Mouse (Mus musculus): ENCODE measurements around the gene Rab38. TPM values are rescaled to one million over a fixed set of nuclear protein-coding genes. Genes with fewer than 3 reads are reported as not detected.

The Rab38 gene
- total RNA-seq (2014; rRNA removed) (0.62 and 0.92 TPM in 2 replicates), polyA plus RNA-seq (2015; fragmentation: Nextera tagmentation; extraction: Ambion mirVana) (0.64 and 1.0 TPM in 2 replicates)

GRCm38 (mm10) chr7:88429786-88430691 lies at the start of gene Rab38:
TSS of gene Rab38 (plus strand) at chr7:88430273.
- 3% methylated on average over 35 of the region's 35 CpGs for WGBS
- no peaks in the 10 kb centered on the region for H3K27me3 ChIP-seq (ENCODE audit: insufficient read depth, low read length)
- ATAC-seq, result peak; percentile 91
- peak within 1 kb of the TSS; percentile 36 for H3K9ac ChIP-seq
- TF ChIP-seq CTCF (IDR thresholded peaks at IDR 0.05; ENCODE audit: low read depth), result no peak
- H3K36me3 ChIP-seq (ENCODE audit: insufficient read depth), result no peaks in the 10 kb centered on the region
- no peaks in the 10 kb centered on the region for H3K4me1 ChIP-seq (ENCODE audit: insufficient read depth)
- peak within 1 kb of the TSS; percentile 93 for H3K4me2 ChIP-seq (ENCODE audit: low read depth)
- H3K9me3 ChIP-seq (ENCODE audit: low read length), result no peaks in the 10 kb centered on the region
- peak within 1 kb of the TSS; percentile 47 for H3K4me3 ChIP-seq (ENCODE audit: low read depth, low read length)
- H3K27ac ChIP-seq (ENCODE audit: low read depth, low read length), result no peak within 1 kb of the TSS
- peak; percentile 37 for DNase-seq

GRCm38 (mm10) chr7:88394568-88394967 lies 35.5 kb upstream of the Rab38 start:
- no peak for TF ChIP-seq CTCF (IDR thresholded peaks at IDR 0.05; ENCODE audit: low read depth)
- no peak for ATAC-seq
- Histone ChIP-seq H3K27me3 (ENCODE audit: insufficient read depth, low read length) (no peaks in the 10 kb centered on the region), H3K4me2 (ENCODE audit: low read depth) (no peak overlapping the region), H3K9me3 (ENCODE audit: low read length) (no peaks in the 10 kb centered on the region), H3K27ac (ENCODE audit: low read depth, low read length) (no peak overlapping the region), H3K36me3 (ENCODE audit: insufficient read depth) (no peaks in the 10 kb centered on the region), H3K9ac (no peak overlapping the region), H3K4me3 (ENCODE audit: low read depth, low read length) (no peak overlapping the region), H3K4me1 (ENCODE audit: insufficient read depth) (no peaks in the 10 kb centered on the region)
- no peak for DNase-seq
- 57% methylated on average over 1 of the region's 1 CpGs for WGBS

DNA sequence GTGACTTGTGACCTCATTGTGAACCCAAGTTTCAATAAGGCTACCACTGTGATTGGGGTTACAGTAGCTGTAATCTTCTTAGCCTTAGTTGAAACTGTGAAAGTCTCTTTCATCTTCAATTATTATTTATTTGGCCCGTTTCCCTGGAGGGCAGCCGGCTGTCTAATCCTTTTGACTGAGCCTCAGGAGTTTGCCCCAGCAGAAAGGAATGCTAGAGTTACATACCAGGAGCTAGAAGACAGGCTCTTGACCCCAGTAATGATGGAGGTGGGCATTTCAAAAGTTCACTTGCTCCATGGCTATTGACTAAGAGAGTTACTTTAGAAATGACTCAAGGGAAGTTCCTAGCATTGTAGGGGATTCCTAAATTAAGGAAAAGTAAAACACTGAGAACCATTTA lies 34.3 kb upstream of the Rab38 start:
- TF ChIP-seq CTCF (IDR thresholded peaks at IDR 0.05; ENCODE audit: low read depth), result no peak
- H3K9ac ChIP-seq, result no peak overlapping the region
- ATAC-seq (no peak), DNase-seq (no peak)
- H3K27me3 ChIP-seq (ENCODE audit: insufficient read depth, low read length), result no peaks in the 10 kb centered on the region
- no peak overlapping the region for H3K4me3 ChIP-seq (ENCODE audit: low read depth, low read length)
- H3K4me1 ChIP-seq (ENCODE audit: insufficient read depth), result no peaks in the 10 kb centered on the region
- H3K27ac ChIP-seq (ENCODE audit: low read depth, low read length), result no peak overlapping the region
- WGBS, result 14% methylated on average over 2 of the region's 2 CpGs
- H3K4me2 ChIP-seq (ENCODE audit: low read depth), result no peak overlapping the region
- H3K36me3 ChIP-seq (ENCODE audit: insufficient read depth), result no peaks in the 10 kb centered on the region
- no peaks in the 10 kb centered on the region for H3K9me3 ChIP-seq (ENCODE audit: low read length)

GRCm38 (mm10) chr7:88405311-88405710 lies 24.8 kb upstream of the Rab38 start:
- WGBS, result 93% methylated on average over 1 of the region's 1 CpGs
- no peak for DNase-seq
- Histone ChIP-seq H3K9me3 (ENCODE audit: low read length) (no peaks in the 10 kb centered on the region), H3K36me3 (ENCODE audit: insufficient read depth) (no peaks in the 10 kb centered on the region), H3K27me3 (ENCODE audit: insufficient read depth, low read length) (no peaks in the 10 kb centered on the region), H3K4me1 (ENCODE audit: insufficient read depth) (no peaks in the 10 kb centered on the region), H3K4me3 (ENCODE audit: low read depth, low read length) (no peak overlapping the region), H3K9ac (no peak overlapping the region), H3K4me2 (ENCODE audit: low read depth) (no peak overlapping the region), H3K27ac (ENCODE audit: low read depth, low read length) (no peak overlapping the region)
- ATAC-seq, result no peak
- TF ChIP-seq CTCF (IDR thresholded peaks at IDR 0.05; ENCODE audit: low read depth), result no peak

- ATAC-seq (no peak), DNase-seq (no peak)
- no peak for TF ChIP-seq CTCF (IDR thresholded peaks at IDR 0.05; ENCODE audit: low read depth)
- H3K27me3 ChIP-seq (ENCODE audit: insufficient read depth, low read length), result no peaks in the 10 kb centered on the region
- no peak overlapping the region for H3K9ac ChIP-seq
- H3K4me1 ChIP-seq (ENCODE audit: insufficient read depth), result no peaks in the 10 kb centered on the region
- no peak overlapping the region for H3K27ac ChIP-seq (ENCODE audit: low read depth, low read length)
- 71% methylated on average over 2 of the region's 2 CpGs for WGBS
- no peaks in the 10 kb centered on the region for H3K36me3 ChIP-seq (ENCODE audit: insufficient read depth)
- no peak overlapping the region for H3K4me2 ChIP-seq (ENCODE audit: low read depth)
- H3K9me3 ChIP-seq (ENCODE audit: low read length), result no peaks in the 10 kb centered on the region
- H3K4me3 ChIP-seq (ENCODE audit: low read depth, low read length), result no peak overlapping the region
Measured at GRCm38 (mm10) chr7:88406466-88406865, 23.6 kb upstream of the Rab38 start.

DNA sequence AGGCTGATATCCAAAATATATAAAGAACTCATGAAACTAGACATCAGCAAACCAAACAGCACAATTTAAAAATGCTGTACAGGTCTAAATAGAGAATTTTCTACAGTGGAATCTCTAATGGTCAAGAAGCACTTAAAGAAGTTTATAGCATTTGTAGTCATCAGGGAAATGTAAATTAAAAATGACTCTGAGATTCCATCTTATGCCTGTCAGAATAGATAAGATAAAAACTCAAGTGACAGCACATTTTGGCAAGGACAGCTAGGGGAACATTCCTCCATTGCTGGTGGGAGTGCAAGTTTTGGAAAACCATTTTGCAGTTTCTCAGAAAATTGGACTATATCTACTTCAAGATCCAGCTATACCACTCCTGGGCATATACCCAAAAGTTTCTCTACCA lies 8.3 kb upstream of the Rab38 start:
- no peak overlapping the region for H3K4me2 ChIP-seq (ENCODE audit: low read depth)
- no peaks in the 10 kb centered on the region for H3K9me3 ChIP-seq (ENCODE audit: low read length)
- no peaks in the 10 kb centered on the region for H3K4me1 ChIP-seq (ENCODE audit: insufficient read depth)
- H3K4me3 ChIP-seq (ENCODE audit: low read depth, low read length), result no peak overlapping the region
- DNase-seq (no peak), ATAC-seq (no peak)
- H3K27me3 ChIP-seq (ENCODE audit: insufficient read depth, low read length), result no peaks in the 10 kb centered on the region
- no peak overlapping the region for H3K9ac ChIP-seq
- no peaks in the 10 kb centered on the region for H3K36me3 ChIP-seq (ENCODE audit: insufficient read depth)
- no peak for TF ChIP-seq CTCF (IDR thresholded peaks at IDR 0.05; ENCODE audit: low read depth)
- H3K27ac ChIP-seq (ENCODE audit: low read depth, low read length), result no peak overlapping the region

GRCm38 (mm10) chr7:88423889-88424288 lies 6.2 kb upstream of the Rab38 start:
- Histone ChIP-seq H3K4me1 (ENCODE audit: insufficient read depth) (no peaks in the 10 kb centered on the region), H3K9ac (no peak overlapping the region), H3K27ac (ENCODE audit: low read depth, low read length) (no peak overlapping the region), H3K36me3 (ENCODE audit: insufficient read depth) (no peaks in the 10 kb centered on the region), H3K9me3 (ENCODE audit: low read length) (no peaks in the 10 kb centered on the region), H3K27me3 (ENCODE audit: insufficient read depth, low read length) (no peaks in the 10 kb centered on the region), H3K4me2 (ENCODE audit: low read depth) (no peak overlapping the region), H3K4me3 (ENCODE audit: low read depth, low read length) (no peak overlapping the region)
- 72% methylated on average over 2 of the region's 2 CpGs for WGBS
- DNase-seq (no peak), ATAC-seq (no peak)
- no peak for TF ChIP-seq CTCF (IDR thresholded peaks at IDR 0.05; ENCODE audit: low read depth)
